Mouse (Mus musculus) heart, postnatal 0 days (tissue): Measurements from ENCODE around the gene Tmem222.

ENCODE experiments used
- CTCF ChIP-seq: IDR thresholded peaks from 2 replicates; pipeline ENCODE4 v1.5.1; 2016; ENCODE audit warnings: antibody characterized with exemption, control low read depth, low read depth
- EP300 ChIP-seq: IDR thresholded peaks from 2 replicates; pipeline ENCODE4 v1.6.1; 2016; ENCODE audit warnings: antibody characterized with exemption, low read depth

DNA sequence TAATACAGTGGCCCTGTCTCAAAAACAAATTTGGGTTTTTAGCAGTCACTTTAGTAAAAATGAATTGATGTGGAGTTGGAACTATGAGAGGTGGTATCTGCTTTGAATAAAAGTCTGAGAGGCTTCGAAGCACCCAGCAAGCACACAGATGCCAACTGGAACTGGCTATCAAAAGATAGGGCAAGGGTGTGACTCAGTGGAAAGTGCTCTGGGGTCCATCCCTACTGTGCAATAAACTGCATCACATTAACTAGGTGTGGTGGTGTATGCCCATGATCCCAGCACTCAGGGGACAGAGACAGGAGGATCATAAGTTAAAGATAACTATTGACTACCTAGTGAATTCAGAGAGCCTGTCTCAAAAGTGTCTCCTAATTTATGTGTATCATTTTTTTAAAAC lies 13.7 kb upstream of the Tmem222 start:
- TF ChIP-seq CTCF (no peak), EP300 (no peak)
